Mouse (Mus musculus) spleen, adult 2 months (tissue): ENCODE measurements at regions not wholly inside any gene's neighbourhood (a gene's known extent, or its start where the extent isn't known, plus 50 kb on each side); places are given as distances from the start of the nearest gene placed in this dataset.

Experiments used
- DNase-seq, 2 experiments: peaks; one replicate each; pipeline versions ENCODE4 v3.0.0 to v3.0.0-alpha.2; 2012 to 2021; ENCODE audit warnings: low spot score in 2 of 2, low read depth in 1 of 2
- H3K27ac ChIP-seq: fragments of 200-500 bp; 2 replicates; pipeline ENCODE4 v1.5.1; 2012; ENCODE audit warnings: low read length, inconsistent platforms; ENCODE audit not compliant: insufficient read depth
- H3K27me3 ChIP-seq: fragments of 200-500 bp; 2 replicates; pipeline ENCODE4 v1.6.1; 2012; ENCODE audit warnings: mild to moderate bottlenecking, moderate library complexity, low read length, inconsistent platforms; ENCODE audit not compliant: control insufficient read depth, insufficient read depth
- H3K36me3 ChIP-seq: fragments of 200-500 bp; 2 replicates; pipeline ENCODE4 v1.6.1; 2012; ENCODE audit warnings: mild to moderate bottlenecking, low read length, inconsistent platforms; ENCODE audit not compliant: control insufficient read depth, insufficient read depth
- H3K4me1 ChIP-seq: fragments of 200-500 bp; 2 replicates; pipeline ENCODE4 v1.6.1; 2011; ENCODE audit warnings: inconsistent platforms; ENCODE audit not compliant: control insufficient read depth, insufficient read depth, insufficient read length
- H3K4me3 ChIP-seq: fragments of 200-500 bp; 2 replicates; pipeline ENCODE4 v1.5.1; 2011; ENCODE audit warnings: mild to moderate bottlenecking, inconsistent platforms; ENCODE audit not compliant: insufficient read depth, insufficient read length; ENCODE audit errors: extremely low read depth
- CTCF ChIP-seq: fragments of 200-500 bp; IDR thresholded peaks from 2 replicates; pipeline ENCODE4 v1.5.1; 2011; ENCODE audit warnings: mild to moderate bottlenecking, inconsistent platforms; ENCODE audit not compliant: insufficient read depth, insufficient read length, insufficient replicate concordance; ENCODE audit errors: extremely low read depth
- POLR2A ChIP-seq: fragments of 200-500 bp; IDR thresholded peaks from 2 replicates; pipeline ENCODE4 v1.6.1; 2011; ENCODE audit warnings: low read depth, low read length, inconsistent platforms
- WGBS: fragments of 180-500 bp; shearing (Covaris S2); methylation state at CpG from one replicate; pipeline ENCODE4 v1.1.7; 2018; 5-methylcytosine and 5-hydroxymethylcytosine counted together

- H3K27me3 ChIP-seq = no peaks in the 10 kb centered on the region
- no peak overlapping the region for H3K4me3 ChIP-seq
- H3K4me1 ChIP-seq = no peaks in the 10 kb centered on the region
- no peak for DNase-seq
- H3K27ac ChIP-seq = no peak overlapping the region
- H3K36me3 ChIP-seq = no peaks in the 10 kb centered on the region
- WGBS = 43% methylated on average over 1 of the region's 1 CpGs
- TF ChIP-seq CTCF = no peak
- no peak for TF ChIP-seq POLR2A
Measured at GRCm38 (mm10) chr4:71279710-71280109, 478.1 kb downstream of the Gm11232 start.

- Histone ChIP-seq H3K4me1 (no peaks in the 10 kb centered on the region), H3K27ac (no peak overlapping the region), H3K27me3 (no peaks in the 10 kb centered on the region), H3K36me3 (no peaks in the 10 kb centered on the region), H3K4me3 (no peak overlapping the region)
- no peak for DNase-seq
- 21% methylated on average over 2 of the region's 2 CpGs for WGBS
- TF ChIP-seq CTCF (no peak), POLR2A (no peak)
Measured at GRCm38 (mm10) chr4:71259897-71260296, 497.9 kb downstream of the Gm11232 start.

GRCm38 (mm10) chr4:71230497-71230872, 527.3 kb downstream of the Gm11232 start:
- no peaks in the 10 kb centered on the region for H3K36me3 ChIP-seq
- H3K4me3 ChIP-seq = no peak overlapping the region
- DNase-seq = no peak
- H3K4me1 ChIP-seq = no peaks in the 10 kb centered on the region
- no peaks in the 10 kb centered on the region for H3K27me3 ChIP-seq
- no peak for TF ChIP-seq CTCF
- no peak overlapping the region for H3K27ac ChIP-seq
- WGBS = 86% methylated on average over 4 of the region's 4 CpGs

GRCm38 (mm10) chr4:71229796-71230496, 527.8 kb downstream of the Gm11232 start:
- 87% methylated on average over 3 of the region's 3 CpGs for WGBS
- Histone ChIP-seq H3K27ac (no peak overlapping the region), H3K4me1 (no peaks in the 10 kb centered on the region), H3K27me3 (no peaks in the 10 kb centered on the region), H3K4me3 (no peak overlapping the region), H3K36me3 (no peaks in the 10 kb centered on the region)
- TF ChIP-seq POLR2A (no peak), CTCF (no peak)
- DNase-seq = no peak

GRCm38 (mm10) chr4:71226653-71227052, 531.1 kb downstream of the Gm11232 start:
- Histone ChIP-seq H3K36me3 (no peaks in the 10 kb centered on the region), H3K27me3 (no peaks in the 10 kb centered on the region), H3K4me1 (no peaks in the 10 kb centered on the region), H3K27ac (no peak overlapping the region), H3K4me3 (no peak overlapping the region)
- 62% methylated on average over 4 of the region's 4 CpGs for WGBS
- no peak for DNase-seq
- TF ChIP-seq CTCF = no peak

- no peaks in the 10 kb centered on the region for H3K4me1 ChIP-seq
- no peak overlapping the region for H3K27ac ChIP-seq
- no peaks in the 10 kb centered on the region for H3K36me3 ChIP-seq
- no peak overlapping the region for H3K4me3 ChIP-seq
- no peaks in the 10 kb centered on the region for H3K27me3 ChIP-seq
- DNase-seq = no peak
- 85% methylated on average over 3 of the region's 3 CpGs for WGBS
- TF ChIP-seq POLR2A (no peak), CTCF (no peak)
Measured at GRCm38 (mm10) chr4:71218060-71218459, 539.7 kb downstream of the Gm11232 start.

- no peaks in the 10 kb centered on the region for H3K4me1 ChIP-seq
- 74% methylated on average over 1 of the region's 1 CpGs for WGBS
- no peak for DNase-seq
- no peak for TF ChIP-seq POLR2A
- no peak for TF ChIP-seq CTCF
- no peaks in the 10 kb centered on the region for H3K27me3 ChIP-seq
- no peak overlapping the region for H3K4me3 ChIP-seq
- H3K36me3 ChIP-seq = no peaks in the 10 kb centered on the region
- H3K27ac ChIP-seq = no peak overlapping the region
Measured at GRCm38 (mm10) chr4:71187801-71188200, 570.0 kb downstream of the Gm11232 start.

- 62% methylated on average over 2 of the region's 2 CpGs for WGBS
- Histone ChIP-seq H3K4me1 (no peaks in the 10 kb centered on the region), H3K4me3 (no peak overlapping the region), H3K27ac (no peak overlapping the region), H3K27me3 (no peaks in the 10 kb centered on the region), H3K36me3 (no peaks in the 10 kb centered on the region)
- DNase-seq = no peak
- TF ChIP-seq POLR2A (no peak), CTCF (no peak)
Measured at GRCm38 (mm10) chr4:71177661-71178060, 580.1 kb downstream of the Gm11232 start.
